Mouse (Mus musculus): ENCODE measurements around the gene Vmn1r228.

The Vmn1r228 gene

DNA sequence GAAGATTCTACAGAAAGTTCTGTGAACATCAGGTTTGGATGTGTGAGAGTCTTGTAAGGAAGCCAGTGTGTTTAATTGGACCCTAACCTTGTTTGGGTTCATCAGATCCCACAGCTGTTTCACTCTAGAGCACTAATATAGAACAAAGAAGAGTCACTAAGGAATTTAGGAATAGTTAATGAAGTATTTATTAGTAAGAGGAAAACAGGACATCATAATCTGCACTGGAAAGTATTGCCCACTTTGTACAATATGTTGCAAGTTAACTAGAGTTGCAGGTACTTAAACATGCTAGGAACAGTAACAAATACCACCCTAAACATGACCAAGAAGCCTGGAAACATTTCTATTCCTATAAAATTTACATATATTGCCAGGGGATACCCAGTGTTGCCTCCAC is at the start of gene Vmn1r228:
TSS of gene Vmn1r228 (minus strand) at position 101 of the 400 bp plus-strand sequence.
- no peak for DNase-seq (ENCODE audit: low spot score)

DNA sequence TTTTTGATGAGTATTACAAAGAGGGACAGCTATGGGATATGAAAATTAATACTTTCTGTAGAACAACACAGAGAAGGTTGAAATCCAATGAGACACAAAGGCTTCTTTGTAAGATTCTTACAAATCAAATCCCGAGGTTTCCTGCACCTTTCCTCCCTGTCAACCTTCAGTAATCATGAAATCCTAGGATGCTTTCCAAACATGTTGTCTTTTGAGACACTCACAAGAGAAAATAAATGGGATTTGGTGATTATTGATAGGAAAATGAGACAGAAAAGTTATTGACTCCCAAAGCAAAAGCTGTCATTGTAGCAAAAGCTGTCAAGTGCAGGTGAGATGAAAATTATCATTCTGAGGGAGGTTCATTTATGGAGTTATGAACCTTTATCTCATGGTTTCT is 25.3 kb upstream of the Vmn1r228 start, which contains the start of gene Vmn1r229:
TSS of gene Vmn1r229 (plus strand) at position 301 of the 400 bp plus-strand sequence.
- DNase-seq (ENCODE audit: low spot score) = no peak

DNA sequence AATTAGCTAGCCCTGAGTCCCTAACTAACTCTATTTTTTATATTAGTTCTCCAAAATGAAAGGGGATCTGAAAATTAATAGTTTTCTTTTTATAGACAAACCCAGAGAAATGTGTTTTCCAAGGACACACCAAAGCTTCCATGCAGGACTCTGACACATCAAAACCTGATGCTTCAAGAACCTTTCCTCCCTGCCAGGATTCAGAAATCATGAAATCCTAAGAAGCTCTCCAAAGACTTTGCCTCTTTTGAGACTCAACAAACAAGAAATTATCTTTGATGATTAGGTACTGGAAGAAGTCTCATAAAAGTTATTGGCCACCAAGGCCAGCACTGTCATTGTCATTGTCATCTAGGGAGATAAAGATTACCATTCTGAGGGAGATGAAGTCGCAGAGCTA is 56.4 kb downstream of the Vmn1r228 start, which contains the start of gene Vmn1r227:
TSS of gene Vmn1r227 (plus strand) at position 301 of the 400 bp plus-strand sequence.
- no peak for DNase-seq (ENCODE audit: low spot score)

Data from urinary bladder, postnatal 10 days (tissue).